Mouse (Mus musculus): ENCODE measurements at regions not wholly inside any gene's neighbourhood (a gene's known extent, or its start where the extent isn't known, plus 50 kb on each side); places are given as distances from the start of the nearest gene placed in this dataset. TPM values are rescaled to one million over a fixed set of nuclear protein-coding genes. Genes with fewer than 3 reads are reported as not detected.

GRCm38 (mm10) chr7:54008684-54009083, 826.6 kb upstream of the Luzp2 start:
- Histone ChIP-seq H3K4me2 (ENCODE audit: low read depth, low read length) (no peak overlapping the region), H3K4me3 (ENCODE audit: low read depth, low read length) (no peak overlapping the region), H3K9me3 (replicated peaks; ENCODE audit: control insufficient read depth, low read length) (no peaks in the 10 kb centered on the region), H3K9ac (replicated peaks; ENCODE audit: low read depth, low read length) (no peak overlapping the region), H3K4me1 (ENCODE audit: control insufficient read depth, insufficient read depth) (no peaks in the 10 kb centered on the region), H3K27me3 (ENCODE audit: control insufficient read depth, insufficient read depth, low read length) (no peaks in the 10 kb centered on the region), H3K27ac (ENCODE audit: low read depth) (no peak overlapping the region), H3K36me3 (replicated peaks; ENCODE audit: control insufficient read depth, insufficient read depth, low read length) (no peaks in the 10 kb centered on the region)
- TF ChIP-seq CTCF (IDR thresholded peaks at IDR 0.05; ENCODE audit: low read depth): peak; percentile 18; the same call in 1 of the 2 replicates
- no peak for TF ChIP-seq EP300 (IDR thresholded peaks at IDR 0.05; ENCODE audit: low read depth)
- DNase-seq (ENCODE audit: low spot score): no peak
- no peak for ATAC-seq (ENCODE audit: insufficient read depth, low read depth)
- 49% methylated on average over 3 of the region's 3 CpGs for WGBS

Small RNA genes lying in the stretch of these regions (microRNA-seq; reads per million reads assigned to microRNA genes)
- gene Gm27921 (not detected), gene Mir6238 (not detected)

Data from heart, postnatal 0 days (tissue).